Mouse (Mus musculus) intestine, embryonic 16.5 days (tissue): ENCODE results near the gene Rxfp2. TPM values are rescaled to one million over a fixed set of nuclear protein-coding genes. Genes with fewer than 3 reads are reported as not detected.

ENCODE experiments used
- ATAC-seq: fragments of 200-750 bp; cut with Nextera tagmentation; 2 replicates; pipeline ENCODE4 v1.8.0; 2017; ENCODE audit warnings: moderate TSS enrichment, moderate library complexity
- H3K27ac ChIP-seq: fragments of 300-500 bp; sonication (generic); 2 replicates; pipeline ENCODE4 v1.5.1; 2014; ENCODE audit warnings: mild to moderate bottlenecking, low read length
- H3K27me3 ChIP-seq: fragments of 300-500 bp; sonication (generic); replicated peaks from 2 replicates; pipeline ENCODE4 v1.6.1; 2014; ENCODE audit warnings: low read length, control low read depth, mixed read lengths; ENCODE audit not compliant: control insufficient read depth, insufficient read depth
- H3K36me3 ChIP-seq: fragments of 300-500 bp; sonication (generic); 2 replicates; pipeline ENCODE4 v1.6.1; 2014; ENCODE audit warnings: low read length, control low read depth; ENCODE audit not compliant: control insufficient read depth, insufficient read depth
- H3K4me1 ChIP-seq: fragments of 300-500 bp; sonication (generic); 2 replicates; pipeline ENCODE4 v1.6.1; 2014; ENCODE audit warnings: low read length, control low read depth, mixed read lengths; ENCODE audit not compliant: control insufficient read depth, insufficient read depth
- H3K4me2 ChIP-seq: fragments of 300-500 bp; sonication (generic); 2 replicates; pipeline ENCODE4 v1.6.1; 2014; ENCODE audit warnings: low read depth, low read length, control low read depth
- H3K4me3 ChIP-seq: fragments of 300-500 bp; sonication (generic); 2 replicates; pipeline ENCODE4 v1.5.1; 2014; ENCODE audit warnings: mild to moderate bottlenecking, low read length
- H3K9ac ChIP-seq: fragments of 300-500 bp; sonication (generic); 2 replicates; pipeline ENCODE4 v1.6.1; 2014; ENCODE audit warnings: low read depth, low read length
- H3K9me3 ChIP-seq: fragments of 300-500 bp; sonication (generic); 2 replicates; pipeline ENCODE4 v1.6.1; 2016; ENCODE audit warnings: low read length, control low read depth; ENCODE audit not compliant: control insufficient read depth
- WGBS: fragments of 180-500 bp; shearing (Covaris S2); extraction: QIAGEN DNeasy Blood & Tissue Kit; methylation state at CpG from one replicate; pipeline ENCODE4 v1.1.7; 2014; 5-methylcytosine and 5-hydroxymethylcytosine counted together
- polyA plus RNA-seq: library from polyadenylated mRNA; unstranded; fragments of >200 nt; fragmentation: Nextera tagmentation; extraction: Ambion mirVana; gene quantifications from 2 replicates; pipeline ENCODE4 v1.2.1, GENCODE M21; 2015

Gene Rxfp2
- polyA plus RNA-seq, 1 experiment from 2014 or later = 0.15 TPM

GRCm38 (mm10) chr5:150055322-150055721, 36.8 kb downstream of the Rxfp2 start:
- no peak for ATAC-seq
- Histone ChIP-seq H3K4me2 (no peak overlapping the region), H3K9me3 (no peaks in the 10 kb centered on the region; the same call in 1 of the 2 replicates), H3K27me3 (no peaks in the 10 kb centered on the region), H3K27ac (no peak overlapping the region), H3K4me1 (no peaks in the 10 kb centered on the region), H3K36me3 (no peaks in the 10 kb centered on the region), H3K9ac (no peak overlapping the region), H3K4me3 (no peak overlapping the region)
- WGBS = 91% methylated on average over 1 of the region's 1 CpGs

DNA sequence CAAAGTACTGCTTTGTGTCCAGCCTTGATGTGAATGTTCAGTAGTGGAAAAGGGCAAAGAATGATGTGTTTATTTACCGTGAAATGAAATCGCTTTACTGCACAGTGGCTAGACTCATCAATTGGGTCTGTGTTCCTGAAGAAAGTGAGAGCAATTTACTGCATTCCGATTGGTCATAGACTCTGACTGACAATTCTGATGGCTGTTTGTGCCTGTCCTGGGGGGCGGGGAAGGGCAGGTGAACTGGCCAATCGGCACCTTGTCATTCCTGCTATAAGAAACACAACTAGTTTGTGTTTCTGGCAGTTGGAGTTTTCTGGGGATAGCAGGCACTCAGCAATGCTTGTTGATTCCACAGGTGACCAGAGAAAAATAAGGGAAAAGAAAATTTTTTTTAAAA, 37.6 kb downstream of the Rxfp2 start:
- no peak for ATAC-seq
- Histone ChIP-seq H3K36me3 (no peaks in the 10 kb centered on the region), H3K27ac (no peak overlapping the region), H3K4me1 (no peaks in the 10 kb centered on the region), H3K4me2 (no peak overlapping the region), H3K27me3 (no peaks in the 10 kb centered on the region), H3K9me3 (no peaks in the 10 kb centered on the region; the same call in 1 of the 2 replicates), H3K4me3 (no peak overlapping the region), H3K9ac (no peak overlapping the region)
- WGBS = 76% methylated on average over 5 of the region's 5 CpGs

GRCm38 (mm10) chr5:150058845-150059244, 40.4 kb downstream of the Rxfp2 start:
- Histone ChIP-seq H3K4me3 (no peak overlapping the region), H3K36me3 (no peaks in the 10 kb centered on the region), H3K27ac (no peak overlapping the region), H3K4me1 (no peaks in the 10 kb centered on the region), H3K27me3 (no peaks in the 10 kb centered on the region), H3K9me3 (no peaks in the 10 kb centered on the region), H3K9ac (no peak overlapping the region), H3K4me2 (no peak overlapping the region)
- WGBS = 82% methylated on average over 5 of the region's 5 CpGs
- ATAC-seq = no peak

- no peaks in the 10 kb centered on the region for H3K36me3 ChIP-seq
Measured at GRCm38 (mm10) chr5:150059466-150059865, 41.0 kb downstream of the Rxfp2 start.

GRCm38 (mm10) chr5:150061086-150061485, 42.6 kb downstream of the Rxfp2 start:
- ATAC-seq = no peak
- 81% methylated on average over 9 of the region's 9 CpGs for WGBS
- H3K9me3 ChIP-seq = no peaks in the 10 kb centered on the region
- no peak overlapping the region for H3K4me3 ChIP-seq
- no peaks in the 10 kb centered on the region for H3K4me1 ChIP-seq
- no peaks in the 10 kb centered on the region for H3K36me3 ChIP-seq
- H3K4me2 ChIP-seq = no peak overlapping the region
- H3K9ac ChIP-seq = no peak overlapping the region
- no peaks in the 10 kb centered on the region for H3K27me3 ChIP-seq
- H3K27ac ChIP-seq = no peak overlapping the region

More at GRCm38 (mm10) chr5:150059466-150059865, 41.0 kb downstream of the Rxfp2 start:
- no peaks in the 10 kb centered on the region for H3K27me3 ChIP-seq
- no peak overlapping the region for H3K4me2 ChIP-seq
- no peak overlapping the region for H3K9ac ChIP-seq
- no peaks in the 10 kb centered on the region for H3K4me1 ChIP-seq
- no peaks in the 10 kb centered on the region for H3K9me3 ChIP-seq
- ATAC-seq = no peak
- H3K27ac ChIP-seq = no peak overlapping the region
- 89% methylated on average over 9 of the region's 9 CpGs for WGBS
- H3K4me3 ChIP-seq = no peak overlapping the region

GRCm38 (mm10) chr5:150064286-150064685, 45.8 kb downstream of the Rxfp2 start:
- H3K4me1 ChIP-seq = no peaks in the 10 kb centered on the region
- no peak overlapping the region for H3K27ac ChIP-seq
- WGBS = 63% methylated on average over 10 of the region's 10 CpGs

DNA sequence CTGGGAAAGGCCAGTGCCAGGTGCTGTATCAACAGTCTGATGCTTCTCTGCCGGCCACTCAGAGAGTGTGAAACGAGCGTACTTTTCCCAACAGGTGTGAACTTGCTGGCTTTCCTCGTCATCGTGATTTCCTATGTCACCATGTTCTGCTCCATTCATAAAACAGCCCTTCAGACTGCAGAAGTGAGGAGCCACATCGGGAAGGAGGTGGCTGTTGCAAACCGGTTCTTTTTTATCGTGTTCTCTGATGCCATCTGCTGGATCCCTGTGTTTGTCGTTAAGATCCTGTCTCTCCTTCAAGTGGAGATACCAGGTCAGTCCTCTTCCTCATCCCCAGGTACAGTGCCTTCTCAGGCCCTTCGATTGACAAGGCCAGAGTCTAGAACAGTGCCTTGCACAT, 51.6 kb downstream of the Rxfp2 start:
- WGBS = 18% methylated on average over 10 of the region's 10 CpGs

More at GRCm38 (mm10) chr5:150064286-150064685, 45.8 kb downstream of the Rxfp2 start:
- H3K4me2 ChIP-seq = no peak overlapping the region
- no peak for ATAC-seq
- no peaks in the 10 kb centered on the region for H3K36me3 ChIP-seq
- H3K4me3 ChIP-seq = no peak overlapping the region
- no peaks in the 10 kb centered on the region for H3K27me3 ChIP-seq
- H3K9me3 ChIP-seq = no peaks in the 10 kb centered on the region
- no peak overlapping the region for H3K9ac ChIP-seq

DNA sequence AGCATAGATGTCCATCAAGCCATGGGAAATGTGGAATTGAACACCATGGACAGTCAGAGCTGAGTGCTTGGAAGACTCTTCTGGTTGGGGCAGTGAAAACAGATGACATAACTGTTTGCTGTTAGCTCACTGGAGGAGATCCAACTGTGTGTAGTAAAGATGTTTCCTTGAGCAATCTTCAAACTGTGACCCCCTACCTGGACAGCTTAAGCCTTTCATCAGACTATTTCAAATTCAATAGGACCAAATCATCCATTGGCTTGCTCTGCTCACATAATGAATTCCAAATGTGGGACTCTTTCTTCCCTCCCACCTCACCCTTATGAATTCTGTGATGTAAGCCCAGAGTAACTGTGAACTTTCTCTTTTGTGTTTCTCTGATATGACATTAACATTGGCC, 53.3 kb downstream of the Rxfp2 start:
- no peak overlapping the region for H3K4me3 ChIP-seq
- ATAC-seq = no peak
- no peaks in the 10 kb centered on the region for H3K9me3 ChIP-seq

More for the DNA sequence above, 51.6 kb downstream of the Rxfp2 start:
- Histone ChIP-seq H3K4me3 (no peak overlapping the region), H3K4me2 (no peak overlapping the region), H3K9me3 (no peaks in the 10 kb centered on the region), H3K36me3 (no peaks in the 10 kb centered on the region), H3K4me1 (no peaks in the 10 kb centered on the region), H3K9ac (no peak overlapping the region), H3K27me3 (no peaks in the 10 kb centered on the region), H3K27ac (no peak overlapping the region)
- ATAC-seq = no peak

DNA sequence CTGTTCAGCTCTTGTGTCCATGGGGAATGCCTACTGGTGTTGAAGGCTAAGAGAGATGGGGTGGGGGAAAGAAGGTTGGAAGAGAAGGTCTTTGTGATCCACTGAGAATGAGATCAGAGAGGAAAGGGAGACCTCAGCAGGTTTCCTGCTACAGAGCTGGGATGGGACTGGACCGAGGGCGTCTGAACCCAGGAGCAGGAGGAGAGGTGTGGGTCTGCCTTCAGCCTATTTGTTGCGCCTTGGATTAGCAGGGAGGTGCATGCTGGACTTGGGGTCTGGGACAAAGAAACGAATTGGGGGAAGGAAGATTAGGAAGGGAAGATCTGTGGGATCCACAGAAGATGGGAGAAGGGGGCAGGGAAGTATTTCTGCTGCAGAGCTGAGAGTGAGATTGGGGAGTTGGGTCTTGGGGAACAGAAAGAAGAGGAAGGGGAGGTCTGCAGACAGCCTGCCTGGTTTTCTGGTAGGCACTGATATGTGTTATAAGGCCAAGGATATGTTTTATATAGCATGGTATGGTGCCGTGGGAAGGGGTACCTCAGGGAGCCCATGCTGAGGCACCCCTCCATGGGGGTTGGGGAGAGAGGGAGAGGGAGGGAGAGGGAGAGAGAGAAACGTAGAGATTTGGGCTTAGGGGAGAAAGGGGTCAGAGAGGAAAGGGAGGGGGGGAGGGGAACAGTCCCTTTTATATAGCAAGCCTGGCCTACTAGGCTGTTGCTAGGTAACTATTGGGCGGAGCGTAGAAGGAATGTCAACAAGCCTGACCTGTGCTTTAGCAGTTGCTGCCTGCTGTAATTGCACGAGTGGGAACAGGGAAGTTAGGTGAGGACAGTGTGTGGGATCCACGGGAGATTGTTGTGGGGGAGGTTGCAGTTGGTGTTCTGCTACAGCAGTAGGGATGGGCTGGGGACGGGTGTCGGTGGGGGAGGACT, 61.7 kb downstream of the Rxfp2 start:
- no peak overlapping the region for H3K4me2 ChIP-seq
- ATAC-seq = peak; percentile 66; the same call in 1 of the 2 replicates

More for the DNA sequence above, 53.3 kb downstream of the Rxfp2 start:
- no peaks in the 10 kb centered on the region for H3K4me1 ChIP-seq
- H3K27ac ChIP-seq = no peak overlapping the region
- H3K36me3 ChIP-seq = no peaks in the 10 kb centered on the region
- H3K4me2 ChIP-seq = no peak overlapping the region
- no peak overlapping the region for H3K9ac ChIP-seq
- no peaks in the 10 kb centered on the region for H3K27me3 ChIP-seq

More for the DNA sequence above, 61.7 kb downstream of the Rxfp2 start:
- 31% methylated on average over 12 of the region's 12 CpGs for WGBS
- Histone ChIP-seq H3K27ac (no peak overlapping the region), H3K4me3 (no peak overlapping the region), H3K4me1 (0 out of 2 replicates have a peak, but pooled peaks cover 3% of the 10 kb centered on the region), H3K9me3 (no peaks in the 10 kb centered on the region), H3K27me3 (no peaks in the 10 kb centered on the region), H3K9ac (no peak overlapping the region), H3K36me3 (no peaks in the 10 kb centered on the region)
